Mouse (Mus musculus) frontal cortex, adult (tissue): ENCODE results near the gene Hist1h2an.
"Not testable (repeated sequence)": the region's sequence is repeated elsewhere in the genome, so short reads cannot be mapped to it uniquely, and the experiment has no call there.

ENCODE experiments used
- ATAC-seq: cut with Nextera tagmentation; 2 replicates; pipeline ENCODE4 v1.9.2; 2017; ENCODE audit warnings: mild to moderate bottlenecking, moderate library complexity, mixed read lengths; ENCODE audit not compliant: low TSS enrichment

The Hist1h2an gene

DNA sequence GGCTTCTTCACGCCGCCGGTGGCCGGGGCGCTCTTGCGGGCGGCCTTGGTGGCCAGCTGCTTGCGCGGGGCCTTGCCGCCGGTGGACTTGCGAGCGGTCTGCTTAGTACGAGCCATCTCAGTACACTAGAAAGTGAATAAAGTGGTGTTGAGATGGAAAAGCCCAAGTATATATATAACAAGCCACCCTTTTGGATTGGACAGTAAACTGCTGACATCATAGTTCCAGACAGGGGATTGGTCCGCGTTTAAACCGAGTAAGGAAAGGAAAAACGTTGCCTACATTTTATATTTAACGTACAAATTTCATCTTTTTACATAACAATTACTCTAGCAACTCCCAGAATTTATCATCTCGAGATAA lies 3.8 kb downstream of the Hist1h2an start, which contains the start of gene Hist1h3i:
Hist1h3i (minus strand) TSS at position 116 of the 363 bp plus-strand sequence.
- peak; percentile 75 for ATAC-seq

GRCm38 (mm10) chr13:21782361-21783254 lies 4.4 kb downstream of the Hist1h2an start:
- ATAC-seq, result not testable (repeated sequence)

- ATAC-seq, result no peak
Observed at GRCm38 (mm10) chr13:21781639-21782038, 5.4 kb downstream of the Hist1h2an start.

GRCm38 (mm10) chr13:21781021-21781555 lies 5.9 kb downstream of the Hist1h2an start:
- no peak for ATAC-seq

DNA sequence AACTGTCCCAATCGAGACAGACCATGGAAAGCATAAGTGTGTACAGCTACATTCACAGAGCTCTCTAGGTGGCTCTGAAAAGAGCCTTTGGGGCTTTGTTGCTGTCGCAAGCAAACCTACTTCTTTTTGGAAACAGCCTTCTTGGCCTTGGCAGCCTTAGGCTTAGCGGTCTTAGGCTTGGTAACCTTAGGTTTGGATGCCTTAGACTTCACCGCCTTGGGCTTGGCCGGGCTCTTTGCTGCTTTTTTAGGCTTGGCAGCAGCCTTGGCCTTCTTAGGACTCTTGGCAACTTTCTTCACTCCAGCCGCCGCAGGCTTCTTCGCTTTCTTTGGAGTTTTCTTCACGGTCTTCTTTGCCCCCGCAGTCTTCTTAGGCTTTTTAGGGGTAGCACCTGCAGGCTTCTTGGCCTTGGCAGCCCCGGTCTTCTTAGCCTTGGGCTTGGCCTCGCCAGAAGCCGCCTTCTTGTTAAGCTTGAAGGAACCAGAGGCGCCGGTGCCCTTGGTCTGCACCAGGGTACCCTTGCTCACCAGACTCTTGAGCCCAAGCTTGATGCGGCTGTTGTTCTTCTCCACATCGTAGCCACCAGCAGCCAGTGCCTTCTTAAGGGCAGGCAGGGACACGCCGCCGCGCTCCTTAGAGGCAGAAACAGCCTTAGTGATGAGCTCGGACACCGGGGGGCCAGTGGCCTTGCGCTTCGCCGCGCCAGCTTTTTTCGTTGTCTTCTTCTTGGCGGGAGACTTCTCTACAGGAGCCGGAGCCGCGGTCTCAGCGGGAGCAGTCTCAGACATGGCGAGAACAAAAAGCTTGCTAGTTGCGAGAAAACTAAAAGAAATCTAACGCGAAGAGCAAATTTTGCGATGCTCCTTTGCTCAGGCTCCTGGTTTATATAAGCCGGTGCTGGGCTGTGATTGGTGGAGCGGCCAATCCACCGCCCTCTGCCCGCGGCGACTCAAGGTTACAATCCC lies 7.0 kb downstream of the Hist1h2an start, which contains the start of gene Hist1h1b:
Hist1h1b (minus strand) TSS at position 859 of the 965 bp plus-strand sequence.
- peak; percentile 66 for ATAC-seq

DNA sequence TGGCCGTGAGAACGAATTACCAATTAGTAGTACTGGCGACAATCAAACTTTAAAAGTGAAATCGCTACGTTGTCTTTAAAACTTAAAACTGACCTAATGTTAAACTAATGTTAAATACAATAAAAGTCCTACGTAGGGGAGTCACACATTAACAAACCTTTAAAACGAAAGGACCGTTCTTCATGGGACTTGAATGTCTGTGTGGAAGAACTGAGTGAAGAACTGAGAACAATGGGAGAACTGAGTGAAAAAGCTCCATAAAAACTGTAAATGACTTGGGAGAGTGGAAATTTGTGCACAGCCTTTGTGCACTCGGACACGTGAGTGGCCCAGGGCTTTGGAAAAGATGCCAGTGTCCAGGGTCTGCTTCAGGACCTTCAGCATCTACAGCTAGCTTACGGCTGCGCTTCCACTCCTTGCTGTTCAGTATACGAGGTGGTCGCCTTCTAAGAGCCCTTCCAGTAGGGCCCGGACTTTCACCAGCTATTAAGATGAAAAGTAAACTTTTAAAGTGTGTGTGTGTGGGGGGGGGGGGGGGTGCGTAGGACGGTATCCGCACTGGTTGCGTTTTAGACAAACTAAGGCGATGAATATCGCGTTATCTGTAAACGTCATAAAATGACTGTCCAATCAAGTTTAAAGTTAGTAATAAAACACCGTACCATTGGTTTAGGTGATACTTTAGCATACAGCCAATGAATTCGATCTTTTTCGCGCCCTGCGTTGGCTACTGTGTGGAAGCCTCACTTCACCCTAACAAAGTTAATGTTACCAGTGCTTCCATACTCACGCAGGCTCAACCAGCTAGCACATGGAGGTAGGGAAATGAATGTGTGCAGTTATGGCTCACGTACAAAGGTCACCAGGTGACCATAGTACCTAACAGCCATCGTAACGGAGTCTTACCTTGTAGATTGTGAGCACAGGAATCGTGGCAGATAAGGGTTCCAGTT lies 7.9 kb downstream of the Hist1h2an start:
- ATAC-seq, result peak; percentile 92

DNA sequence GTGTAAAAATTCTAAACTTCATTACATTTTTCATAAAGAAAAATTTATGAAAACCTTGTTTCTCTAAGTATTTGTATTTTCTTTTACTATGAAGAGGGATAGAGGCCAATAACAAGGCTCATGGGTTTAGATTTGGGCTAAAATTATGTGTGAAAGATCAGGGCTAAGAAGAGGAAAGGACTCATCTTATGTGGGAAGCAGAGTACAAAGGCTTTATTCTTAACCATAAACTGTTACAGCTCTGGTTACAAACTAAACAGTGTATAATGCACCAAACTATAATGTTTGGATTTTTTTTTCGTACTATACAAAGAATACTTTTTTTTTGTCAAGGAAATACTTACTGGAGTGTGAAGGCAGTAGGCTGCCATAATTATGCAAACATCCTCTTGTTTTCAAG lies 31.3 kb downstream of the Hist1h2an start:
- ATAC-seq, result no peak

DNA sequence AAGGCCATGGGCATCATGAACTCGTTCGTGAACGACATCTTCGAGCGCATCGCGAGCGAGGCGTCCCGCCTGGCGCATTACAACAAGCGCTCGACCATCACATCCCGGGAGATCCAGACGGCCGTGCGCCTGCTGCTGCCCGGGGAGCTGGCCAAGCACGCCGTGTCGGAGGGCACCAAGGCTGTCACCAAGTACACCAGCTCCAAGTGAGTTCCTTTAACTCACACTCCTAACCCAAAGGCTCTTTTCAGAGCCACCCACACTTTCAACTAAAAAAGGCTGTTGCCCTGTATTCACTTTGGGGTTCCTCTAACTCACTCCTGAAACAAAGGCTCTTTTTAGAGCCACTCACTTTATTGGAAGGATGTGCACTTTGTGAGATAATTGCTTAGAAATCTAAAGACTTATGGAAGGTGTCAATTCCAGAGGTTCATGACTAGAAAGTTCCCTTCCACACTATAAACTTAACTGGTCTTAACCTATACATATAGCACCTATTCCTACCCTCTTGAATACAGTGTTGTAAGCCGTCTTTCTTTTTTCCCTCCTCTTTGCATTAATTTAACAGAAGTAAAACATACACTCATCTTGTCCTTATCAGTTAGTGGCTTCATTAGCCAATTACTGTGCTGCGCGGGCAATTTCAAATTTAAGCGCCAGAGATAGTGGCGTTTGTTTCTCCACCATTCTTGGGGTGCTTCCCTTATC lies 32.6 kb downstream of the Hist1h2an start:
- 0 out of 2 replicates have a peak, but pooled peaks have one; percentile 8 for ATAC-seq

GRCm38 (mm10) chr13:21753524-21754285 lies 33.3 kb downstream of the Hist1h2an start, which contains the start of the genes Hist1h2ak and Hist1h2bn:
Hist1h2ak (minus strand) TSS chr13:21753827.
Hist1h2bn (plus strand) TSS chr13:21754123.
- ATAC-seq, result peak; percentile 98

DNA sequence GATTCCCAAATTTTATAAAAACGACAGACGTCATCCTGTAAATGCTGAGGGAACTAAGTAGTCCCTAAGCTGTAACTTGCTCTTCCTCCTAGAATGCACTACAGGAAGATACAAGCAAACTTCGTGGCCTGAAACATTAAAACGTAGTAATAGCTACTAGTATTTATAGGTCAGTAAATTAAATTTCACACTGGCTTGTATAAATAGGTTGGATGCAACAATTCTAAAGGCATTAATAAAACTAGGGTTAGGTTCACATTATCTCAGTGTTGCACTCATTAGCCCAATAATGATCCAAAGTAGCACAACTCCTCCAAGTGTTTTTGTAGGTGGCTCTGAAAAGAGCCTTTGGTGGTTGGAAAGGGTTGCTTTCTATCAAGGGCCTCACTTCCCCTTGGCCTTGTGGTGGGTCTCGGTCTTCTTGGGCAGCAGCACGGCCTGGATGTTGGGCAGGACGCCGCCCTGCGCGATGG lies 33.9 kb downstream of the Hist1h2an start:
- ATAC-seq, result no peak

GRCm38 (mm10) chr13:21752356-21752755 lies 34.7 kb downstream of the Hist1h2an start:
- ATAC-seq, result no peak

DNA sequence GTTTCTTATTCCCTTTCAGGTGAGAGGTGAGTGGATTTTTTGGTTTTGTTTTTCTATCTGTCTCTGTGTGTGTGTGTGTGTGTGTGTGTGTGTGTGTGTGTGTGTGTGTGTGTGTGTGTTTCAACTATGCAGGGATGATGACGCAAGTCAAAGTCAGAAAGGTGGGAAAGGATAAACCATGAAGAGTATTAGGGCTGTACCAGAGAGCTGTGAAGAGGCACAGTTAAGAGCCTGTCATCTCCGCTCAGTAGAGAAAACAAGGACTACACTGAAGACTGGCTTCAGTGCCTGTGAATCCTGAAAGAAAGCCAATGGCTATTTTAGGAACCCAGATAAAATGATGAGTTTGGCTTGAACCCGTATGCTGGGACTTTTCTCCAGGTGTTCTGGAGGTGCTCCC lies 35.2 kb downstream of the Hist1h2an start:
- no peak for ATAC-seq

- no peak for ATAC-seq
Observed at GRCm38 (mm10) chr13:21751417-21751816, 35.6 kb downstream of the Hist1h2an start.

DNA sequence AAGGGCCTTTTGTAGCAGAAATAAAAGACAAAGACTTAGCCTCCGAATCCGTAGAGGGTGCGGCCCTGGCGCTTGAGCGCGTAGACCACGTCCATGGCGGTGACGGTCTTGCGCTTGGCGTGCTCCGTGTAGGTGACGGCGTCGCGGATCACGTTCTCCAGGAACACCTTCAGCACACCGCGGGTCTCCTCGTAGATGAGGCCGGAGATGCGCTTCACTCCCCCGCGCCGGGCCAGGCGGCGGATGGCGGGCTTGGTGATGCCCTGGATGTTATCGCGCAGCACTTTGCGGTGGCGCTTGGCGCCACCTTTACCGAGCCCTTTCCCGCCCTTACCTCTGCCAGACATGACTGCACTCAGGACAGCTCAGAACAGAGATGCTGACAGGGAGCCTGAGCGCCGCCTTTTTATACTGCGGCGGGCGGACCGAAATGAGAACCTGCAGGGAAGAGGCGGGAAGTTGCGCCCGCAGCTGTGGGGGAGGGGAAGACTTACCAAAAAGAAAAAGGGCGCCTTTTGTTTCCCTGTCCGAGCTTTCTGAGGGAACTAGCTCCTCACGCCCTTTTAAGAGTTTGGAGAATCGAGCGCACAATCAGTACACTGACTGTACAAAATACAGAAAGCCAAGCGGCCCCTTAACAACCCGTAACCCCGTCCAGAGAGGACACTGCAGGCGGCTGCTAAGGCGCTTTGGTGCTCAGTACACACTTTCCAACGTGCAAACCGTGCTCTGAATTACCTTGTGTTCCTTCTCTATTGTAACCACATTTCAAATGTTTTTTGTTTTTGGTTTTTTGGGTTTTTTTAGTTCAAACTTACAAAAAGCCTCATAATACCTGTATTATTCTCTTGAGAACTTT lies 36.6 kb downstream of the Hist1h2an start, which contains the start of gene Hist1h4k:
Hist1h4k (minus strand) TSS at position 347 of the 859 bp plus-strand sequence.
- ATAC-seq, result peak; percentile 89

DNA sequence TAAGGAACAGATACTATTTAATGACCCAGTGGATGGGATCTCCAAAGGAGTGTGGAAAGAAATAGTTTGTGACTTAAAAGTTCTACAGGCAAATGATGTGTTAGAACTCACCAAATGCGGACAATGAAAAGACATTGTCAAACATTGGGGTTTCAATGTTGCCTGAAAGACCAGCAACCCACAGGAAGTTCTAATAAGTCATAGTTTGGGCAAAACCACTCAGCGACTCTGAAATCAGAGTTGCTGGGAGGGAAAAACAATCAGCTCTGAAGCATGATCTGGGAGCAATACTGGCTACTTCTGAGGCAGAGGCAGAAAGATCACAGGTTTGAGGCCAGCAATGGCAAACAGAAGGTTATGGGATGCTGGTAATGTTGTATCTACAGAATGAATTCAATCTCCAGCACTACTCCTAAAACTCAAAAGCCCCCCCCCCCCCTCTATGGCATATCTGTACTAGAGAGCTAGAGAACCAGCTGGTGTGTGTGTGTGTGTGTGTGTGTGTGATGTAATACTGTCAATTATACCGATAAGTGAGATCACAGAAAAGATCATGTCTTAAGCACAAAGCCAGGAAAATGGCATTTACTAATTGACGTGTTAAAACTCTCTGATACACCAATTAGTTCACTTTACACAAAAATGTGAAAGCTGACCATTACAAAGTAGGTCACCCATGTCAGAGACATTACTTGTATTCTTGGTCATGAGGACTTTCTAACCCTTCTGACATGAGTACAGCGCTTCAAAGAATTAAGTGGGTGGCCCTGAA lies 37.4 kb downstream of the Hist1h2an start:
- ATAC-seq, result no peak

- no peak for ATAC-seq
Observed at GRCm38 (mm10) chr13:21745006-21745405, 42.0 kb downstream of the Hist1h2an start.
